Comparison of ENCODE assay signal across 8 mouse cellular contexts in genomic region chr6:136930677-136931076, GRCm38 (mm10). TPM values are rescaled to one million over a fixed set of nuclear protein-coding genes. Genes with fewer than 3 reads are reported as not detected.
A peak's percentile ranks its signal among the peaks of the same experiment; 100 is the strongest.
DNase-seq lines count a peak whose midpoint lies in the region; ATAC-seq lines count a peak whose summit lies in the region.

No protein-coding gene starts in this region.

- H3K79me2 ChIP-seq in macrophage (ENCODE audit: inconsistent target): peaks cover 61% of the 10 kb centered on the region

- H3K36me3 ChIP-seq in heart, embryonic 14.5 days (ENCODE audit: control insufficient read depth, insufficient read depth, low read length): peaks cover 13% of the 10 kb centered on the region
- peaks cover 80% of the 10 kb centered on the region for H3K36me3 ChIP-seq in macrophage (ENCODE audit: inconsistent target)
- H3K36me3 ChIP-seq in splenic B cell, adult 2 months (ENCODE audit: control insufficient read depth, insufficient read depth, low read length, poor library complexity, severe bottlenecking): peaks cover 42% of the 10 kb centered on the region

- H3K9ac ChIP-seq in heart, embryonic 14.5 days (ENCODE audit: low read length): peak overlapping the region; percentile 19

- H3K27ac ChIP-seq in heart, embryonic 14.5 days (replicated peaks in 1 of 2; ENCODE audit: control insufficient read depth in 1 of 2, insufficient read depth in 1 of 2, low read depth in 2 of 2, low read length in 2 of 2): peak overlapping the region; percentile 70 to 73
- H3K27ac ChIP-seq in macrophage: peak overlapping the region; percentile 59

- no peaks in the 10 kb centered on the region for H3K27me3 ChIP-seq in heart, embryonic 14.5 days (ENCODE audit: control insufficient read depth, insufficient read depth, low read length)
- no peaks in the 10 kb centered on the region for H3K27me3 ChIP-seq in splenic B cell, adult 2 months (ENCODE audit: control insufficient read depth, insufficient read depth, low read length, poor library complexity, severe bottlenecking)

- H3K4me2 ChIP-seq in heart, embryonic 14.5 days (ENCODE audit: low read length): peak overlapping the region; percentile 47

- ATAC-seq in heart, embryonic 14.5 days (ENCODE audit: insufficient number of reproducible peaks, insufficient read depth, low FRiP score, low read depth): peak; percentile 93
- ATAC-seq in cerebellum, adult (ENCODE audit: insufficient number of reproducible peaks, low FRiP score, low TSS enrichment): no peak

- WGBS in heart, embryonic 14.5 days: 1% methylated on average over 12 of the region's 12 CpGs
- WGBS in macrophage (ENCODE audit: missing documents): 8% methylated on average over 12 of the region's 12 CpGs

- peaks cover 9 to 10% of the 10 kb centered on the region in 2 experiments for H3K4me1 ChIP-seq in heart, embryonic 14.5 days (ENCODE audit: control insufficient read depth in 2 of 2, insufficient read depth in 2 of 2, low read length in 2 of 2)

- peak overlapping the region; percentile 18 to 19 for H3K4me3 ChIP-seq in heart, embryonic 14.5 days (ENCODE audit: control insufficient read depth in 1 of 2, insufficient read depth in 1 of 2, low read depth in 1 of 2, low read length in 2 of 2)
- H3K4me3 ChIP-seq in macrophage (ENCODE audit: inconsistent target): no peak overlapping the region

- DNase-seq in urinary bladder, postnatal 14 days (ENCODE audit: low spot score): peak; percentile 38
- DNase-seq in urinary bladder, adult 2 months (ENCODE audit: low spot score): no peak
- DNase-seq in kidney, postnatal 14 days: peak; percentile 72
- peak; percentile 91 for DNase-seq in splenic B cell, adult 2 months (ENCODE audit: low read depth, low spot score)
- no peak for DNase-seq in gastrocnemius, adult 18-20 months (ENCODE audit: low spot score)

- no peaks in the 10 kb centered on the region for H3K9me3 ChIP-seq in heart, embryonic 14.5 days (ENCODE audit: control insufficient read depth, low read length)

RNA-seq across cellular contexts. Expression of gene Pde6h, which starts 7.0 kb away (rescaled TPM):
- 0.72 and 1.1 TPM in 2 replicates for polyA plus RNA-seq in urinary bladder, adult 2 months (2012; rRNA removed)
- polyA plus RNA-seq in heart, embryonic 14.5 days (2014; fragmentation: Nextera tagmentation; extraction: Ambion mirVana): 0.23 TPM in 1 of 2 replicates, not detected in the other
- total RNA-seq in macrophage (2018; cell fraction: chromatin; rRNA removed): 1 to 10 TPM in 17 of 26 experiments, under 1 TPM in 5, not detected in 4; 0.16 to 5.8 (median 2.2) TPM
- under 1 TPM in 11 of 26 experiments, not detected in 15; 0.03 to 0.49 (median 0.19) TPM for total RNA-seq in macrophage (2018; cell fraction: cytosol; rRNA removed)
- total RNA-seq in macrophage (2018; cell fraction: nucleus; rRNA removed): 1 to 10 TPM in 10 of 26 experiments, under 1 TPM in 14, not detected in 2; 0.06 to 2.7 (median 0.92) TPM
- 0.10 to 0.50 TPM in 2 of 3 replicates, not detected in the other for polyA plus RNA-seq in macrophage (2018)
- total RNA-seq in gastrocnemius, adult 18-20 months (2021): not detected

RNA-seq across cellular contexts. Expression of gene Erp27, which starts 8.7 kb away (rescaled TPM):
- 0.25 TPM in 2 replicates for polyA plus RNA-seq in urinary bladder, adult 2 months (2012; rRNA removed)
- 0.93 and 1.7 TPM in 2 replicates for polyA plus RNA-seq in heart, embryonic 14.5 days (2014; fragmentation: Nextera tagmentation; extraction: Ambion mirVana)
- 1 to 10 TPM in 21 of 26 experiments, under 1 TPM in 1, not detected in 4; 0.94 to 5.0 (median 2.0) TPM for total RNA-seq in macrophage (2018; cell fraction: chromatin; rRNA removed)
- total RNA-seq in macrophage (2018; cell fraction: cytosol; rRNA removed): under 1 TPM in 7 of 26 experiments, not detected in 19; 0.13 to 0.44 (median 0.24) TPM
- total RNA-seq in macrophage (2018; cell fraction: nucleus; rRNA removed): 1 to 10 TPM in 19 of 26 experiments, under 1 TPM in 6, not detected in 1; 0.36 to 6.5 (median 1.5) TPM
- 0.27 TPM in 1 of 3 replicates, not detected in the others for polyA plus RNA-seq in macrophage (2018)
- total RNA-seq in gastrocnemius, adult 18-20 months (2021): not detected

RNA-seq across cellular contexts. Expression of gene Arhgdib, which starts 11.0 kb away (rescaled TPM):
- 141 and 144 TPM in 2 replicates for polyA plus RNA-seq in urinary bladder, adult 2 months (2012; rRNA removed)
- 86.1 and 88.6 TPM in 2 replicates for polyA plus RNA-seq in heart, embryonic 14.5 days (2014; fragmentation: Nextera tagmentation; extraction: Ambion mirVana)
- 100 to 1,000 TPM in 3 of 26 experiments, 10 to 100 TPM in 23; 11.6 to 145 (median 52.8) TPM for total RNA-seq in macrophage (2018; cell fraction: chromatin; rRNA removed)
- total RNA-seq in macrophage (2018; cell fraction: cytosol; rRNA removed): 1,000 to 10,000 TPM in 1 of 26 experiments, 100 to 1,000 TPM in 25; 383 to 1,003 (median 671) TPM
- total RNA-seq in macrophage (2018; cell fraction: nucleus; rRNA removed): 100 to 1,000 TPM in 17 of 26 experiments, 10 to 100 TPM in 9; 39.0 to 310 (median 125) TPM
- 620 to 1,090 TPM (median 743 TPM) in 3 replicates for polyA plus RNA-seq in macrophage (2018)
- 10 to 100 TPM in 1 of 2 experiments, 1 to 10 TPM in 1; 5.8 to 10.9 TPM for total RNA-seq in gastrocnemius, adult 18-20 months (2021)

RNA-seq across cellular contexts. Expression of gene Mgp, which starts 55.1 kb away (rescaled TPM):
- 4,728 and 4,770 TPM in 2 replicates for polyA plus RNA-seq in urinary bladder, adult 2 months (2012; rRNA removed)
- polyA plus RNA-seq in heart, embryonic 14.5 days (2014; fragmentation: Nextera tagmentation; extraction: Ambion mirVana): 457 and 563 TPM in 2 replicates
- 100 to 1,000 TPM in 1 of 26 experiments, 1 to 10 TPM in 7, not detected in 18; 1.3 to 231 (median 2.0) TPM for total RNA-seq in macrophage (2018; cell fraction: chromatin; rRNA removed)
- total RNA-seq in macrophage (2018; cell fraction: cytosol; rRNA removed): not detected
- total RNA-seq in macrophage (2018; cell fraction: nucleus; rRNA removed): 10 to 100 TPM in 1 of 26 experiments, not detected in 25; 28.2 TPM
- polyA plus RNA-seq in macrophage (2018): not detected in 3 replicates
- 10 to 100 TPM; 51.3 to 68.0 TPM for total RNA-seq in gastrocnemius, adult 18-20 months (2021)

Comparison
In these comparisons a context has a peak if more than half of its experiments do, and no peak if none do; other contexts are left out.
1. DNase-seq: peak in urinary bladder, postnatal 14 days (single experiment), kidney, postnatal 14 days (single experiment) and splenic B cell, adult 2 months (single experiment); none in urinary bladder, adult 2 months (single experiment) and gastrocnemius, adult 18-20 months (single experiment).